Mouse (Mus musculus): ENCODE data around the gene Serpina3m. TPM values are rescaled to one million over a fixed set of nuclear protein-coding genes. Genes with fewer than 3 reads are reported as not detected.

Gene Serpina3m
- polyA plus RNA-seq, 1 experiment from 2014 or later = not detected

DNA sequence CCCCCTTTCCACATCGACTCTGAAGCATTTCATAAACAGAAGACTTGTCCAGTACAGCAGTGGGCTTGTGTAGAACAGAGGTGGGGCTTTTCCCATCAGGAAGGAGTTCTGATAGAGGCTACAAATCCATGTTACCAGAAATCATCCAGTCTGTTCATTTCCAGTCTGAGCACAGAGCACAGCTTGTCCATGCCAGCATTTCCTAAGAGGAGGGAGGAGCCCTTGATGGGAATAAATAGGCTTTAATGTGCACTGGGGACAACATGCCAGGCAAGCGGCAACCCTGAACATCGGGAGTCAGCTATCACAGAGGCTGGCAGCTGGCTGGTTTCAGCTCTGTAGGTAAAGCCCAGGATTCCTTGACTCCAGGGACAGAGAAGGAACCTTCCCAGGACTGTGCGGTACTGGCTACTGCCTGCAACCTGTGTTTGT lies 68.2 kb downstream of the Serpina3m start, which contains the start of gene Serpina3n:
Gene Serpina3n, plus strand, starts transcription at position 276 of the 432 bp plus-strand sequence.
- Histone ChIP-seq H3K27ac (replicated peaks; ENCODE audit: low read depth, low read length) (no peak within 1 kb of the TSS), H3K4me1 (ENCODE audit: control insufficient read depth, insufficient read depth, low read length) (no peaks in the 10 kb centered on the region), H3K4me3 (ENCODE audit: low read depth, low read length) (no peak within 1 kb of the TSS), H3K27me3 (replicated peaks; ENCODE audit: control insufficient read depth, insufficient read depth, low read length) (no peaks in the 10 kb centered on the region; the same call in 1 of the 2 replicates), H3K4me2 (ENCODE audit: low read depth, low read length) (no peak within 1 kb of the TSS), H3K36me3 (ENCODE audit: control insufficient read depth, insufficient read depth, low read length) (no peaks in the 10 kb centered on the region), H3K9ac (ENCODE audit: low read depth, low read length) (no peak within 1 kb of the TSS), H3K9me3 (ENCODE audit: control insufficient read depth, low read length) (no peaks in the 10 kb centered on the region)
- no peak for DNase-seq (ENCODE audit: low spot score)
- no peak for ATAC-seq (ENCODE audit: low read depth)
- WGBS = 72% methylated on average over 4 of the region's 4 CpGs

DNA sequence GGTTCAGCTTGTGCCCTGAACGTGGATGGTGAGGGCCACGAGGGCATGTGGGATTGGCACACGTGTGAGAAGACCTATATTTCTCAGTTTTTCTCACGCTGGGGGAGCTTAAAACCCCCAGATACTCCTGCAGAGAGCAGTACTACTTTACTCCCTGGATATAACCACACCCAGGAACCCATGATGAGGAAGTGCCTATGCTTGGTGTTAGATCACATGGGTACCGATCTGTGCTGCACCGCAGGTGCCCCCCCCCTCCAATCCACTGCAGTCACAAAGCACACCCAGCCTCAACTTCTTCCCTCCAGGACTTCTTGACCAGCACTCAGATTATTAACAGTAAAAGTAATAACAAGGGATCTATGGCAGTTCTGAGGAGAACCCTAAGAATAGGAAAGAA lies 74.2 kb downstream of the Serpina3m start:
- 89% methylated on average over 6 of the region's 6 CpGs for WGBS
- Histone ChIP-seq H3K4me3 (ENCODE audit: low read depth, low read length) (no peak overlapping the region), H3K27me3 (replicated peaks; ENCODE audit: control insufficient read depth, insufficient read depth, low read length) (no peaks in the 10 kb centered on the region), H3K9ac (ENCODE audit: low read depth, low read length) (no peak overlapping the region), H3K9me3 (ENCODE audit: control insufficient read depth, low read length) (no peaks in the 10 kb centered on the region), H3K4me2 (ENCODE audit: low read depth, low read length) (no peak overlapping the region), H3K27ac (replicated peaks; ENCODE audit: low read depth, low read length) (no peak overlapping the region), H3K36me3 (ENCODE audit: control insufficient read depth, insufficient read depth, low read length) (no peaks in the 10 kb centered on the region), H3K4me1 (ENCODE audit: control insufficient read depth, insufficient read depth, low read length) (0 out of 2 replicates have a peak, but pooled peaks cover 8% of the 10 kb centered on the region)
- DNase-seq (ENCODE audit: low spot score) (no peak), ATAC-seq (ENCODE audit: low read depth) (no peak)

DNA sequence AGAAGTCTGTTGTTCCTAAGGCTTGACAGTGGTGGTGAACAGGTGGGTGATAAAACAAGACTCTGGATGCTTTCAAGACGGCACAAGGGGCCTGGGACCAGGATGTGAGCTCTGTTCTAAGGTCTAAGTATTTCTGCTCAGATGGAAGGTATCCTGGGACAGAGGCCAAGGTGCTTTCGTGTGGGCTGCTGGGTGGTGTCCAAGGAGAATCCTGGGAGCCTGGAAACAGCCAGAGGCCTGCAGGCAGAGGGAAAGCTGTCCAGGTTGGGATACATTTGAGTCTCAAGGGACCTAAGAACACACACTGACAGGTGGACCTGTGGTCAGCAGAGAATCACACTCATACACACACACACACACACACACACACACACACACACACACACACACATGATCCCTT lies 76.3 kb downstream of the Serpina3m start:
- H3K4me3 ChIP-seq (ENCODE audit: low read depth, low read length) = no peak overlapping the region
- H3K4me2 ChIP-seq (ENCODE audit: low read depth, low read length) = no peak overlapping the region
- no peak overlapping the region for H3K27ac ChIP-seq (replicated peaks; ENCODE audit: low read depth, low read length)
- DNase-seq (ENCODE audit: low spot score) = no peak
- no peak overlapping the region for H3K9ac ChIP-seq (ENCODE audit: low read depth, low read length)
- H3K9me3 ChIP-seq (ENCODE audit: control insufficient read depth, low read length) = no peaks in the 10 kb centered on the region
- H3K4me1 ChIP-seq (ENCODE audit: control insufficient read depth, insufficient read depth, low read length) = 0 out of 2 replicates have a peak, but pooled peaks cover 8% of the 10 kb centered on the region
- no peaks in the 10 kb centered on the region; the same call in 1 of the 2 replicates for H3K27me3 ChIP-seq (replicated peaks; ENCODE audit: control insufficient read depth, insufficient read depth, low read length)
- 66% methylated on average over 2 of the region's 2 CpGs for WGBS
- H3K36me3 ChIP-seq (ENCODE audit: control insufficient read depth, insufficient read depth, low read length) = no peaks in the 10 kb centered on the region
- ATAC-seq (ENCODE audit: low read depth) = no peak

DNA sequence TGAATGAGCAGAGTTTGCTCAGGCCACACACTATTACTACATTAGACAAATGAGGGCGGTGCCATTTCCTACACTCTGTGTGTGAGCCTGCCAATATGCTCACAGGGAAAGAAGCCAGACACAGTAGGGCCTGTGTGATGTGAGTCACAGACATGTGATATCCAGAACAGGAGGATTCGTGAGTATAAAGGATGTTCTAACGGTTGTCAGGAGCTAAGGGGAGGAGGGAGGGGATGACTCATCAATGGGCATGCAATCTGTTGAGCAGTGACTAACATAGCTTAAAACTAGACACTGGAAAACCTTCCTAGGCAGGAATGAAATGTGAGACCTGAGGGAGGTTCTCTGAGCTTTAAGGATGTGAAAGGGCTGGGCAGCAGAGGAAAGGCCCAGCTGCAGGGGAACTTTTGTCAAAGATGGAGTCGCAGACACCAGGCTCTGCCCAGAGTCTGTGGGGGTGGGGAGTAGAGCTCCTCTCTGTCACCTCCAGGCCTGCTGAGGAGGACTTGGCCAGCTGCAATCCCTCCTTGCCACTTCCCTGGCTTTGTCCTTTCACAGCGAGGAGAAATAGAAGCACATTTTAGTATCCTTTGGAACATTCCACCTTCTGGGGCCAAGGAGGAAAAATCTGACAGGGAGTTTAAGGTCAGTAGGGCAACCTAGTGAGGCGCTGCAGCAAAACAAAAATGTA lies 77.5 kb downstream of the Serpina3m start:
- H3K9ac ChIP-seq (ENCODE audit: low read depth, low read length) = no peak overlapping the region
- WGBS = 33% methylated on average over 6 of the region's 6 CpGs
- no peak overlapping the region for H3K4me2 ChIP-seq (ENCODE audit: low read depth, low read length)
- no peak overlapping the region for H3K27ac ChIP-seq (replicated peaks; ENCODE audit: low read depth, low read length)
- no peaks in the 10 kb centered on the region for H3K9me3 ChIP-seq (ENCODE audit: control insufficient read depth, low read length)
- no peak overlapping the region for H3K4me3 ChIP-seq (ENCODE audit: low read depth, low read length)
- H3K4me1 ChIP-seq (ENCODE audit: control insufficient read depth, insufficient read depth, low read length) = 0 out of 2 replicates have a peak, but pooled peaks cover 8% of the 10 kb centered on the region
- H3K27me3 ChIP-seq (replicated peaks; ENCODE audit: control insufficient read depth, insufficient read depth, low read length) = no peaks in the 10 kb centered on the region; the same call in 1 of the 2 replicates
- DNase-seq (ENCODE audit: low spot score) = peak; percentile 74
- peak; percentile 74 for ATAC-seq (ENCODE audit: low read depth)
- H3K36me3 ChIP-seq (ENCODE audit: control insufficient read depth, insufficient read depth, low read length) = no peaks in the 10 kb centered on the region

DNA sequence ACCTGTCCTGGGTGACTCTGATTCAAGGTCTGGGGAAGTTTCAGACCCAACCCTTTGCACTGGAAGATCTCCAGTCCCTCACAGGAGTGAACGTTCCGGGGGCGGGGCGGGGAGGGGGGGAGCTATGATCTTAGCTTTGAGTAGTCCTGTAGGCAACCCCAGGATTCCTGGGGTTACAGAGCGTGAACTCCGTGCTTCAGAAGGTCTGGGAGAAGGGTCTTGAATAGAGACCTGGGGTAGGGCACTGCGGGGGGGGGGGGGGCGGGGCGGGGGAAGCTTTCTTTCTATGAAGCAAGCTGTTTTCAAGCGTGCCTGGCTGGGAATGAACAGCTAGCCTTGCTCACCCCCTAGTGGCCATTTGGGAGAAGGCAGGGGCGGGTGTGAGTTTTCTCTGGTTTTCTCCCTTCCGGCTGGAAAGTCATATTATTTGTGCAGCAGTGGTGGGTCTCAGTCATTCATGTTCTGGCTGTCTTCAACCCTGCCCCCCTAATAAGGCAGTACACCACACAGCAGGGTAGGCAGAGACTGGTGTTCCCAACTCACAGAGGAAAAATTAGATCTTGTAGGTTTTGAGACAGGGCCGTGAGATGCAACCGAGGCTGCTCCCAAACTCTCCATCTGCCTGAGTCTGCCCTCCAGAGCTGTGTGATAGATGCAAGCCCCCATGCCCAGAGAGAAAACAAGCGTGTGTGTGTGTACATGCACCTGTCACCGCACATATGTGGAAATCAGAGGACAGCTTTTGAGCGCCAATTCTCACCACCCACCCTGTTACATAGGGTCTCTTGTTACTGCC lies 80.3 kb downstream of the Serpina3m start:
- no peaks in the 10 kb centered on the region for H3K9me3 ChIP-seq (ENCODE audit: control insufficient read depth, low read length)
- WGBS = 22% methylated on average over 13 of the region's 17 CpGs
- 0 out of 2 replicates have a peak, but pooled peaks cover 8% of the 10 kb centered on the region for H3K4me1 ChIP-seq (ENCODE audit: control insufficient read depth, insufficient read depth, low read length)
- peak overlapping the region; percentile 43 for H3K4me2 ChIP-seq (ENCODE audit: low read depth, low read length)
- H3K27me3 ChIP-seq (replicated peaks; ENCODE audit: control insufficient read depth, insufficient read depth, low read length) = no peaks in the 10 kb centered on the region; the same call in 1 of the 2 replicates
- peak overlapping the region; percentile 20 for H3K4me3 ChIP-seq (ENCODE audit: low read depth, low read length)
- ATAC-seq (ENCODE audit: low read depth) = peak; percentile 54
- DNase-seq (ENCODE audit: low spot score) = peak; percentile 84
- H3K36me3 ChIP-seq (ENCODE audit: control insufficient read depth, insufficient read depth, low read length) = no peaks in the 10 kb centered on the region
- no peak overlapping the region; the same call in 1 of the 2 replicates for H3K9ac ChIP-seq (ENCODE audit: low read depth, low read length)
- no peak overlapping the region for H3K27ac ChIP-seq (replicated peaks; ENCODE audit: low read depth, low read length)

DNA sequence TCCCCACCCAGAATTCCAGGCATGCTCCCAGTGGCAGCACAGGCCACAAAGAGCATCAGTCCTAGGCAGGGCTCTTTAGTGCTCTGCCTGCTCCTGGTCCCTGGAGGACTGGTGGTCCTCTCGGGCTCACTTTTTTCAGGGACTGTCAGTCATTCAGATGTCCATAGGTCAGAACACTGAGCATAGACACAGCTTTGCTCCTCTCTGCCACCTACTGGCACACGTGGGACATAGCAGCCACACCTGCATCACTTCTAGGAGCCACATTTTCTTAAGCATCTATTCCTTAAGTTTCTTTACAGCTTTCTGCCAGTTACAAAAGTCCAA lies 80.8 kb downstream of the Serpina3m start:
- ATAC-seq (ENCODE audit: low read depth) = no peak

DNA sequence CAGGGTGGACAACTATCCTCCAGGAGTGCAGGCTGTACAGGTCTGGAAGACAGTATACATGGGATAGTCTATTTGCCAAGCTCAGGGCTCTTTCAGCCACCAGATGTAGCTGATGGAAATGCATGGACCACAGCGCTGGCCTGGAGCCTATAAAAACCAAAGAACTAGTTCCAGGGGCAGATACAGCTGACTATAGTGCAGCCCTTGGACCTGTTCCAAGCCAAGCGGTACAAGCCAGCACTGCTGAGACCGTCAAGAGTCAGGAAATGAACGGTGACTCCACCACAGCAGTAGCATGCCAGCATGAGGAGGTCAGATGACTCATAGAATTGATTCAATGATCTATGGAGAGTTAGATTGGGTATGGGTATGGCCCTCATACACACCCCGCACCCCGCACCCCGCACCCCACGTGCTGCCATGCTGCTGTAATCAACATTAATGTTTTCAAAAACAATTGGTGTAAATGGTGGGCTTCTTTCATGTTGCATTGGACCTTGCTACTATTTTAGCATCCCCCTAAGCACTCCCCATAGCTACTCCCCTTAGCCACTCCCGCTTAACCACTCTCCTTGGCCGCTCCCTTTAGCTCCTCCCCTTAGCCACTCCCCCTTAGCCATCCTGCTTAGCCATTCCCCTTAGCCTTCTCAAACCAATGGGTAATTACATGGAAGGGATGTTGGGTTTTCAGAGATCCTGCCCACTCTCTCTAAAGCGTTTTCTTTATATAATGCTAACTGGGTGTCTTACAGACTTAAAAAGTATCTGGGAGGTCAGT lies 84.5 kb downstream of the Serpina3m start:
- ATAC-seq (ENCODE audit: low read depth) (peak; percentile 63; the same call in 1 of the 2 replicates), DNase-seq (ENCODE audit: low spot score) (peak; percentile 71)
- Histone ChIP-seq H3K9ac (ENCODE audit: low read depth, low read length) (no peak overlapping the region), H3K4me1 (ENCODE audit: control insufficient read depth, insufficient read depth, low read length) (no peaks in the 10 kb centered on the region), H3K27ac (replicated peaks; ENCODE audit: low read depth, low read length) (no peak overlapping the region), H3K9me3 (ENCODE audit: control insufficient read depth, low read length) (no peaks in the 10 kb centered on the region), H3K4me3 (ENCODE audit: low read depth, low read length) (no peak overlapping the region), H3K27me3 (replicated peaks; ENCODE audit: control insufficient read depth, insufficient read depth, low read length) (no peaks in the 10 kb centered on the region; the same call in 1 of the 2 replicates), H3K4me2 (ENCODE audit: low read depth, low read length) (no peak overlapping the region), H3K36me3 (ENCODE audit: control insufficient read depth, insufficient read depth, low read length) (no peaks in the 10 kb centered on the region)
- 64% methylated on average over 11 of the region's 11 CpGs for WGBS

More for the DNA sequence above, 80.8 kb downstream of the Serpina3m start:
- Histone ChIP-seq H3K27ac (replicated peaks; ENCODE audit: low read depth, low read length) (no peak overlapping the region), H3K27me3 (replicated peaks; ENCODE audit: control insufficient read depth, insufficient read depth, low read length) (no peaks in the 10 kb centered on the region; the same call in 1 of the 2 replicates), H3K9me3 (ENCODE audit: control insufficient read depth, low read length) (no peaks in the 10 kb centered on the region), H3K4me1 (ENCODE audit: control insufficient read depth, insufficient read depth, low read length) (0 out of 2 replicates have a peak, but pooled peaks cover 8% of the 10 kb centered on the region), H3K4me2 (ENCODE audit: low read depth, low read length) (no peak overlapping the region), H3K9ac (ENCODE audit: low read depth, low read length) (no peak overlapping the region), H3K4me3 (ENCODE audit: low read depth, low read length) (no peak overlapping the region), H3K36me3 (ENCODE audit: control insufficient read depth, insufficient read depth, low read length) (no peaks in the 10 kb centered on the region)
- DNase-seq (ENCODE audit: low spot score) = no peak
- 4% methylated on average over 2 of the region's 2 CpGs for WGBS

DNA sequence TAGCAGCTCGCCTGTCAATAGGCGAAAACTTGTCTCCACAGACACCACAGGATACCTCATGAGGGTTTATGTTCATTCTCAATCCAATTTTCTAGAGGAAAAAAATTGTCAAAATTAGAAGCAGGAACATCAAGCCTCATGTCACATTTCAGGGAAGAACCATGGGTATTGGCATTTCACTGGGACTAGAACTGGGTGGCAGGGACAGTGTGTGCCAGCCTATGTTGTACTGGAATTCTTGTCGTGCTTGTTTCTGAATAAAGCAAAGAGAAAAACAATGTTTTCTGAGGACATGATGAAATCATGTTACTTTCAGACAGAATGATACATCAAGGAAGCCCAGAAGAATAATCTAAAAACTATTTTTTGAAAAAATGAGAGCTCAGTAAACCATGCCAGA lies 87.3 kb downstream of the Serpina3m start:
- H3K9me3 ChIP-seq (ENCODE audit: control insufficient read depth, low read length) = no peaks in the 10 kb centered on the region
- H3K27me3 ChIP-seq (replicated peaks; ENCODE audit: control insufficient read depth, insufficient read depth, low read length) = no peaks in the 10 kb centered on the region
- H3K4me1 ChIP-seq (ENCODE audit: control insufficient read depth, insufficient read depth, low read length) = no peaks in the 10 kb centered on the region
- no peak for DNase-seq (ENCODE audit: low spot score)
- no peak for ATAC-seq (ENCODE audit: low read depth)
- 67% methylated on average over 3 of the region's 3 CpGs for WGBS
- H3K9ac ChIP-seq (ENCODE audit: low read depth, low read length) = no peak overlapping the region
- no peak overlapping the region for H3K4me3 ChIP-seq (ENCODE audit: low read depth, low read length)
- H3K4me2 ChIP-seq (ENCODE audit: low read depth, low read length) = no peak overlapping the region
- no peak overlapping the region for H3K27ac ChIP-seq (replicated peaks; ENCODE audit: low read depth, low read length)
- no peaks in the 10 kb centered on the region for H3K36me3 ChIP-seq (ENCODE audit: control insufficient read depth, insufficient read depth, low read length)

Data from embryonic facial prominence, embryonic 14.5 days (tissue).